ENCODE assay signal across 8 mouse cellular contexts in the genomic region with DNA sequence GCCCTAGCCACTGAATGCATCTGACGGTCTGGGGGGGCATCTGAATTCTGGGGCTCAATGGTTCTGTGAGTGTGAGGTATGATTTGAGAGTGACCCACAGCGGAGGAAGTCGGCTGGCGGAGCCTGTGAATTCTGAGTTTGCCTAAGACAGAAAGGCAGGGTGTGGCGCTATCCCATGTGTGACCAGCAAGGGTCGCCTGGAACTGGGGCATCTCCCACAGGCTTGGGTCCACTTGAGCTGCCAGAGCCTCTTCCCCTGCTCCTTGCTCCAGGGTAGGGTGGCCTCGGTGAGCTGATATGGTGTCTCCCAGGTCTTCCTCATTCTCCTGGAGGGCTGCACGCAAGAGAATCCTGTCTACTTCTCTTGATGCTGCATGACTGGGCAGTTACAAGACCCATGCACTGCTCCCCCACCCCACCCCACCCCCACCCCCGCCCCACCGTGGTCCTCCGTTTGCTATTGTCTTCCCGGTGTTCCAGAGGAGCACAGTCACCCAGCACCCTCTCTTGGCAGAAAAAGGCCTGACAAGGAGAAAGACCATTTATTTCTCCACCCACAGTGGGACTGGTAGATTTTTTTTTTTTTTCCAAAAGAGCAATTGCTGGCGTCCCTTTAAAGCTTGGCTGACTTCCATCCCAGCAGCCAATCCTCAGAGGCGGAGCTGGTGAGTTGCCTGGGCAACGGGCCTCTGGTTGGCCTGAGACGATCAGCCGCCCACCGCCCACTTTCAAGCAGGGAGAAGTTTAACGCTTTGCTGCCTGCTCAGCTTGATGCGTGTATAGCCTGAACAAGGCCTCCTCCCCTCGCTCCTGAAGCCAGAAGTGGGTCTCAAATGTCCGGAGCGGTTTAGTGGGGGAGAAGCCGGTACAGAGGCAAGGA. TPM values are rescaled to one million over a fixed set of nuclear protein-coding genes. Genes with fewer than 3 reads are reported as not detected.
DNase-seq lines count a peak whose midpoint lies in the region; ATAC-seq and TF ChIP-seq lines count a peak whose summit lies in the region.

No protein-coding gene starts in this region.

- no peak for TF ChIP-seq POLR2A in olfactory bulb, adult 2 months (IDR thresholded peaks at IDR 0.05; ENCODE audit: insufficient read depth, low read depth, low read length)

- H3K27me3 ChIP-seq in forebrain, postnatal 0 days (ENCODE audit: insufficient read depth, low read length): no peaks in the 10 kb centered on the region
- H3K27me3 ChIP-seq in liver, postnatal 0 days (ENCODE audit: insufficient read depth, low read length): peaks cover 28% of the 10 kb centered on the region

- peak; percentile 72 for TF ChIP-seq CTCF in forebrain, postnatal 0 days (IDR thresholded peaks at IDR 0.05; ENCODE audit: low read depth)
- peak; percentile 73 for TF ChIP-seq CTCF in layer of hippocampus, adult 2 months (conservative IDR thresholded peaks at IDR 0.05)
- TF ChIP-seq CTCF in liver, postnatal 0 days (IDR thresholded peaks at IDR 0.05; ENCODE audit: low read depth): peak; percentile 73
- TF ChIP-seq CTCF in olfactory bulb, adult 2 months (IDR thresholded peaks at IDR 0.05; ENCODE audit: insufficient read depth, low read depth, low read length): peak; percentile 67; the same call in 1 of the 2 replicates

- H3K27ac ChIP-seq in forebrain, postnatal 0 days (ENCODE audit: low read depth, low read length): peak overlapping the region; percentile 86
- peak overlapping the region; percentile 91 for H3K27ac ChIP-seq in layer of hippocampus, adult 2 months
- no peak overlapping the region for H3K27ac ChIP-seq in liver, postnatal 0 days (ENCODE audit: low read depth)
- peak overlapping the region; percentile 95 for H3K27ac ChIP-seq in olfactory bulb, adult 2 months (ENCODE audit: insufficient read depth, low read depth, low read length)

- H3K36me3 ChIP-seq in forebrain, postnatal 0 days (ENCODE audit: insufficient read depth): peaks cover 38% of the 10 kb centered on the region
- H3K36me3 ChIP-seq in liver, postnatal 0 days (replicated peaks; ENCODE audit: insufficient read depth, low read length): no peaks in the 10 kb centered on the region

- peak; percentile 93 for ATAC-seq in forebrain, postnatal 0 days
- peak; percentile 50 to 74 for ATAC-seq in hematopoietic stem cell, adult 5-6 weeks (replicated peaks in 1 of 2; ENCODE audit: insufficient read depth in 1 of 2, low FRiP score in 2 of 2, low TSS enrichment in 1 of 2, low read depth in 1 of 2, poor library complexity in 2 of 2, severe bottlenecking in 2 of 2)
- ATAC-seq in liver, postnatal 0 days: peak; percentile 84

- H3K4me3 ChIP-seq in forebrain, postnatal 0 days (ENCODE audit: low read depth, low read length): 0 out of 2 replicates have a peak overlapping the region, but pooled peaks have one; percentile 6
- no peak overlapping the region for H3K4me3 ChIP-seq in layer of hippocampus, adult 2 months
- H3K4me3 ChIP-seq in liver, postnatal 0 days (ENCODE audit: low read depth, low read length): no peak overlapping the region
- H3K4me3 ChIP-seq in olfactory bulb, adult 2 months (ENCODE audit: insufficient read depth, low read depth, low read length): peak overlapping the region; percentile 32

- H3K9me3 ChIP-seq in forebrain, postnatal 0 days (ENCODE audit: low read length): no peaks in the 10 kb centered on the region
- no peaks in the 10 kb centered on the region for H3K9me3 ChIP-seq in liver, postnatal 0 days (ENCODE audit: low read length)

- WGBS in forebrain, postnatal 0 days: 4% methylated on average over 24 of the region's 24 CpGs
- WGBS in liver, postnatal 0 days (ENCODE audit: insufficient replicate concordance): 9% methylated on average over 24 of the region's 24 CpGs
- 4% methylated on average over 24 of the region's 24 CpGs for WGBS in olfactory bulb, adult 2 months

- peak overlapping the region; percentile 43 for H3K4me2 ChIP-seq in forebrain, postnatal 0 days (ENCODE audit: low read depth)
- peak overlapping the region; percentile 53 for H3K4me2 ChIP-seq in liver, postnatal 0 days (ENCODE audit: low read depth, low read length)

- TF ChIP-seq EP300 in liver, postnatal 0 days (IDR thresholded peaks at IDR 0.05; ENCODE audit: low read depth): no peak

- peak; percentile 96 for DNase-seq in ES-CJ7 (ENCODE audit: low read depth, low spot score)
- DNase-seq in cerebellum, adult 18-20 months: peak; percentile 65 to 66
- peak; percentile 98 for DNase-seq in forebrain, postnatal 0 days
- DNase-seq in layer of hippocampus, adult 2 months (ENCODE audit: low spot score in 2 of 2): peak; percentile 89 to 95
- DNase-seq in liver, postnatal 0 days: peak; percentile 67
- peak; percentile 57 for DNase-seq in thymus, postnatal 25 days

- H3K9ac ChIP-seq in forebrain, postnatal 0 days: peak overlapping the region; percentile 25; the same call in 1 of the 2 replicates
- H3K9ac ChIP-seq in liver, postnatal 0 days (replicated peaks): no peak overlapping the region

- H3K4me1 ChIP-seq in forebrain, postnatal 0 days (ENCODE audit: insufficient read depth): peaks cover 16% of the 10 kb centered on the region
- H3K4me1 ChIP-seq in liver, postnatal 0 days (ENCODE audit: insufficient read depth): 0 out of 2 replicates have a peak, but pooled peaks cover 3% of the 10 kb centered on the region
- peaks cover 17% of the 10 kb centered on the region for H3K4me1 ChIP-seq in olfactory bulb, adult 2 months (ENCODE audit: control insufficient read depth, insufficient read depth, low read length)

RNA-seq across cellular contexts. Expression of a gene that starts 31.3 kb away (rescaled TPM):
- total RNA-seq in forebrain, postnatal 0 days (2014; rRNA removed): 25.9 and 36.8 TPM in 2 replicates
- polyA plus RNA-seq in forebrain, postnatal 0 days (2015; fragmentation: Nextera tagmentation; extraction: Ambion mirVana): 14.0 and 20.0 TPM in 2 replicates
- 2.9 and 3.4 TPM in 2 replicates for total RNA-seq in hematopoietic stem cell, adult 5-6 weeks (2017)
- 10 to 100 TPM; 91.9 to 96.6 TPM for total RNA-seq in layer of hippocampus, adult 2 months (2021)
- polyA plus RNA-seq in liver, postnatal 0 days (2015; fragmentation: Nextera tagmentation; extraction: Ambion mirVana): 0.20 and 0.36 TPM in 2 replicates
- polyA plus RNA-seq in olfactory bulb, adult 2 months (2012; ENCODE audit: insufficient read depth, insufficient read length, low replicate concordance, missing spikeins): not detected in 2 replicates

RNA-seq across cellular contexts. Expression of a gene that starts 31.8 kb away (rescaled TPM):
- 154 and 193 TPM in 2 replicates for total RNA-seq in forebrain, postnatal 0 days (2014; rRNA removed)
- polyA plus RNA-seq in forebrain, postnatal 0 days (2015; fragmentation: Nextera tagmentation; extraction: Ambion mirVana): 59.4 and 65.2 TPM in 2 replicates
- not detected in 2 replicates for total RNA-seq in hematopoietic stem cell, adult 5-6 weeks (2017)
- 10 to 100 TPM; 70.9 to 73.9 TPM for total RNA-seq in layer of hippocampus, adult 2 months (2021)
- polyA plus RNA-seq in liver, postnatal 0 days (2015; fragmentation: Nextera tagmentation; extraction: Ambion mirVana): 0.23 and 0.25 TPM in 2 replicates
- not detected in 2 replicates for polyA plus RNA-seq in olfactory bulb, adult 2 months (2012; ENCODE audit: insufficient read depth, insufficient read length, low replicate concordance, missing spikeins)

RNA-seq across cellular contexts. Expression of a gene that starts 45.9 kb away (rescaled TPM):
- 1.9 and 2.1 TPM in 2 replicates for total RNA-seq in forebrain, postnatal 0 days (2014; rRNA removed)
- 0.68 and 1.2 TPM in 2 replicates for polyA plus RNA-seq in forebrain, postnatal 0 days (2015; fragmentation: Nextera tagmentation; extraction: Ambion mirVana)
- not detected in 2 replicates for total RNA-seq in hematopoietic stem cell, adult 5-6 weeks (2017)
- under 1 TPM in 1 of 2 experiments, not detected in 1; 0.39 TPM for total RNA-seq in layer of hippocampus, adult 2 months (2021)
- not detected in 2 replicates for polyA plus RNA-seq in liver, postnatal 0 days (2015; fragmentation: Nextera tagmentation; extraction: Ambion mirVana)
- not detected in 2 replicates for polyA plus RNA-seq in olfactory bulb, adult 2 months (2012; ENCODE audit: insufficient read depth, insufficient read length, low replicate concordance, missing spikeins)

Comparison
In these comparisons a context has a peak if more than half of its experiments do, and no peak if none do; other contexts are left out.
1. H3K4me3 ChIP-seq: peak in forebrain, postnatal 0 days (single experiment) and olfactory bulb, adult 2 months (single experiment); none in layer of hippocampus, adult 2 months (single experiment) and liver, postnatal 0 days (single experiment).
2. RNA of a gene that starts 31.8 kb away (total RNA-seq): 154 to 193 TPM in forebrain, postnatal 0 days and 70.9 to 73.9 TPM in layer of hippocampus, adult 2 months; not detected in hematopoietic stem cell, adult 5-6 weeks; every median in the first group is over 10 times any median in the second.
3. Peak in every context shown above with its lines, with median percentiles within 50 percentile points of each other: DNase-seq, ATAC-seq and CTCF ChIP-seq.